Mouse (Mus musculus) limb, embryonic 11.5 days (tissue): ENCODE measurements around the gene Pou2f1. TPM values are rescaled to one million over a fixed set of nuclear protein-coding genes. Genes with fewer than 3 reads are reported as not detected.

Experiments
- ATAC-seq: fragments of 200-750 bp; cut with Nextera tagmentation; 2 replicates; pipeline ENCODE4 v1.8.0; 2017; ENCODE audit warnings: low read depth; ENCODE audit not compliant: insufficient number of reproducible peaks, low FRiP score, low TSS enrichment
- DNase-seq: peaks from one replicate; pipeline ENCODE4 v3.0.0-alpha.2; 2015; ENCODE audit warnings: low spot score
- H3K27ac ChIP-seq: fragments of 300-500 bp; sonication (generic); replicated peaks from 2 replicates; pipeline ENCODE4 v1.5.1; 2014; ENCODE audit warnings: low read depth, mild to moderate bottlenecking, low read length
- H3K27me3 ChIP-seq: fragments of 300-500 bp; sonication (generic); 2 replicates; pipeline ENCODE4 v1.6.1; 2014; ENCODE audit warnings: mild to moderate bottlenecking, low read length, mixed read lengths; ENCODE audit not compliant: control insufficient read depth, insufficient read depth
- H3K36me3 ChIP-seq: fragments of 300-500 bp; sonication (generic); 2 replicates; pipeline ENCODE4 v1.6.1; 2014; ENCODE audit warnings: mild to moderate bottlenecking, low read length, moderate library complexity, mixed read lengths; ENCODE audit not compliant: control insufficient read depth, insufficient read depth
- H3K4me1 ChIP-seq: fragments of 300-500 bp; sonication (generic); 2 replicates; pipeline ENCODE4 v1.6.1; 2014; ENCODE audit warnings: low read length, mixed read lengths; ENCODE audit not compliant: control insufficient read depth, insufficient read depth
- H3K4me2 ChIP-seq: fragments of 300-500 bp; sonication (generic); 2 replicates; pipeline ENCODE4 v1.6.1; 2014; ENCODE audit warnings: low read depth, mild to moderate bottlenecking, moderate library complexity; ENCODE audit not compliant: severe bottlenecking
- H3K4me3 ChIP-seq: fragments of 300-500 bp; sonication (generic); 2 replicates; pipeline ENCODE4 v1.5.1; 2014; ENCODE audit warnings: low read depth, low read length
- H3K9ac ChIP-seq: fragments of 300-500 bp; sonication (generic); 2 replicates; pipeline ENCODE4 v1.6.1; 2014; ENCODE audit warnings: mild to moderate bottlenecking, low read length
- H3K9me3 ChIP-seq: fragments of 300-500 bp; sonication (generic); 2 replicates; pipeline ENCODE4 v1.6.1; 2016; ENCODE audit warnings: low read length; ENCODE audit not compliant: control insufficient read depth
- WGBS: fragments of 180-500 bp; shearing (Covaris S2); extraction: QIAGEN DNeasy Blood & Tissue Kit; methylation state at CpG from one replicate; pipeline ENCODE4 v1.1.7; 2014; 5-methylcytosine and 5-hydroxymethylcytosine counted together
- polyA plus RNA-seq: library from polyadenylated mRNA; unstranded; fragments of >200 nt; fragmentation: Nextera tagmentation; extraction: Ambion mirVana; gene quantifications from 2 replicates; pipeline ENCODE4 v1.2.1, GENCODE M21; 2014

Pou2f1 gene
- polyA plus RNA-seq, 1 experiment from 2014 or later, result 33.7 TPM

DNA sequence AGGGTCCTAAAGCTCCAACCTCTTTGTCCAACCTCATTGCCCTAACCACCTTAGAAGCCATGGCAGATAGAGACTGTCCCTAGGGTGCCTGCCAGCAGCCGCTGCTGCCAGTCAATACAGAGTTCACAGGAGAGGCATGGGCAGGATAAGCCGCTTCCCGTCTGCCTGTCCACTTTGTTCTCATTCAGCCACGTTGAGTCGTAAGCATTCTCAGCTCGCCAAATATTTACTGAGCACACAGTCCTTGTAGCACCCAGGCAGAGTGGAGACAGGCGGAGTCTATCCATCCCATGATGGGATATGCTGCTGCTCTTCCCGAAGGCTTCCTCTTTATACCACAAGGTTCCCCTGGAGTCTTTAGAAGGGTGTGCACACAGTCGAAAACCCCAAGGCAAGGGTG lies 185.2 kb downstream of the Pou2f1 start:
- Histone ChIP-seq H3K4me2 (no peak overlapping the region), H3K27me3 (no peaks in the 10 kb centered on the region), H3K4me1 (peaks cover 20% of the 10 kb centered on the region), H3K36me3 (no peaks in the 10 kb centered on the region), H3K9me3 (no peaks in the 10 kb centered on the region), H3K4me3 (no peak overlapping the region), H3K27ac (no peak overlapping the region), H3K9ac (no peak overlapping the region)
- ATAC-seq (no peak), DNase-seq (no peak)
- 85% methylated on average over 9 of the region's 9 CpGs for WGBS

DNA sequence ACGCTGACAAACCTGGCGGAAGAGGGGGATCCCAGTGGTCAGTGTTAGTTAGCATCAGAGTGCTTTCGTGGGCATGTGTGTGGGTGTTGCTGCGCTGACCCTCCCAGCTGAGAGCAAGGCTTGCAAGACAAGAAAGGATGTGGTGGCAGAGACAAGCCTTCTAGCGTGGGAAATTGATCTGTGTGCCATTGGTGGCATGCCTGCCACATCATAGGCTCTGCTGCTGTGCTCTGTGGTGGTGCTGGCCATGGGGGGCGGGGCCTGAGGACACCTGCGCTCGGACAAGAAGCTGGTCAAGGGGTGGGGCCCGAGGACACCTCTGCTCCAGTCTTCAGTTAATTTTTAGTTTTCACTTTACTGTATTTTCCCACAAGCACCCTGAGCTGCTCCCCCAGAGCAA lies 186.1 kb downstream of the Pou2f1 start:
- Histone ChIP-seq H3K27ac (no peak overlapping the region), H3K27me3 (no peaks in the 10 kb centered on the region)
- no peak for ATAC-seq

More for the DNA sequence above, 186.1 kb downstream of the Pou2f1 start:
- H3K4me2 ChIP-seq, result no peak overlapping the region
- peaks cover 20% of the 10 kb centered on the region for H3K4me1 ChIP-seq
- H3K9me3 ChIP-seq, result no peaks in the 10 kb centered on the region
- WGBS, result 84% methylated on average over 9 of the region's 9 CpGs
- H3K4me3 ChIP-seq, result no peak overlapping the region
- no peaks in the 10 kb centered on the region for H3K36me3 ChIP-seq
- H3K9ac ChIP-seq, result no peak overlapping the region
- no peak for DNase-seq

Other genes with a start within 250 kb of the Pou2f1 start
- gene Creg1, start 238.9 kb downstream of the Pou2f1 start, polyA plus RNA-seq, result 33.6 and 41.6 TPM in 2 replicates
- gene Cd247, start 214.0 kb downstream of the Pou2f1 start, polyA plus RNA-seq, result 1.2 and 1.6 TPM in 2 replicates
- 1.9 and 2.2 TPM in 2 replicates for gene Dusp27, start 125.2 kb upstream of the Pou2f1 start, polyA plus RNA-seq
- gene Gpa33, start 127.6 kb upstream of the Pou2f1 start, polyA plus RNA-seq, result 0.08 and 0.16 TPM in 2 replicates
- gene Mael, start 236.1 kb upstream of the Pou2f1 start, polyA plus RNA-seq, result not detected in 2 replicates